Mouse (Mus musculus) stomach, postnatal 0 days (tissue): ENCODE results near the gene Cox4i1. TPM values are rescaled to one million over a fixed set of nuclear protein-coding genes. Genes with fewer than 3 reads are reported as not detected.

ENCODE experiments used
- ATAC-seq: fragments of 200-750 bp; cut with Nextera tagmentation; 2 replicates; pipeline ENCODE4 v1.8.0; 2017; ENCODE audit not compliant: low FRiP score, low TSS enrichment
- DNase-seq: peaks from one replicate; pipeline ENCODE4 v3.0.0-alpha.2; 2016; ENCODE audit warnings: low spot score
- H3K27ac ChIP-seq: fragments of 300-500 bp; sonication (generic); replicated peaks from 2 replicates; pipeline ENCODE4 v1.5.1; 2014; ENCODE audit warnings: mild to moderate bottlenecking, control low read depth
- H3K27me3 ChIP-seq: fragments of 300-500 bp; sonication (generic); 2 replicates; pipeline ENCODE4 v1.6.1; 2014; ENCODE audit warnings: low read length; ENCODE audit not compliant: control insufficient read depth, insufficient read depth
- H3K36me3 ChIP-seq: fragments of 300-500 bp; sonication (generic); 2 replicates; pipeline ENCODE4 v1.6.1; 2014; ENCODE audit warnings: low read length, mixed read lengths; ENCODE audit not compliant: control insufficient read depth, insufficient read depth
- H3K4me1 ChIP-seq: fragments of 300-500 bp; sonication (generic); replicated peaks from 2 replicates; pipeline ENCODE4 v1.6.1; 2014; ENCODE audit warnings: antibody characterized with exemption; ENCODE audit not compliant: control insufficient read depth, insufficient read depth
- H3K4me2 ChIP-seq: fragments of 300-500 bp; sonication (generic); replicated peaks from 2 replicates; pipeline ENCODE4 v1.6.1; 2014; ENCODE audit warnings: low read depth, mild to moderate bottlenecking, control low read depth, moderate library complexity
- H3K4me3 ChIP-seq: fragments of 300-500 bp; sonication (generic); 2 replicates; pipeline ENCODE4 v1.5.1; 2014; ENCODE audit warnings: low read depth, low read length, control low read depth
- H3K9ac ChIP-seq: fragments of 300-500 bp; sonication (generic); 2 replicates; pipeline ENCODE4 v1.6.1; 2014; ENCODE audit warnings: mild to moderate bottlenecking, low read length, control low read depth, mixed read lengths
- H3K9me3 ChIP-seq: fragments of 300-500 bp; sonication (generic); 2 replicates; pipeline ENCODE4 v1.6.1; 2016; ENCODE audit warnings: low read length; ENCODE audit not compliant: control insufficient read depth
- CTCF ChIP-seq: IDR thresholded peaks from 2 replicates; pipeline ENCODE4 v1.5.1; 2016; ENCODE audit warnings: antibody characterized with exemption, low read depth, mild to moderate bottlenecking, moderate library complexity
- EP300 ChIP-seq: optimal IDR thresholded peaks from 2 replicates; pipeline ENCODE3; 2016; ENCODE audit warnings: antibody characterized with exemption
- WGBS: fragments of 180-500 bp; shearing (Covaris S2); extraction: QIAGEN DNeasy Blood & Tissue Kit; methylation state at CpG from one replicate; pipeline ENCODE4 v1.1.7; 2014; 5-methylcytosine and 5-hydroxymethylcytosine counted together
- polyA plus RNA-seq: library from polyadenylated mRNA; unstranded; fragments of >200 nt; fragmentation: Nextera tagmentation; extraction: Ambion mirVana; gene quantifications from 2 replicates; pipeline ENCODE4 v1.2.1, GENCODE M21; 2015

Cox4i1 gene
- polyA plus RNA-seq, 1 experiment from 2014 or later, result 1,419 TPM

- peaks cover 9% of the 10 kb centered on the region for H3K4me1 ChIP-seq
- no peak overlapping the region for H3K4me3 ChIP-seq
- H3K27ac ChIP-seq, result peak overlapping the region; percentile 61
- H3K36me3 ChIP-seq, result no peaks in the 10 kb centered on the region
- no peaks in the 10 kb centered on the region for H3K9me3 ChIP-seq
- H3K27me3 ChIP-seq, result no peaks in the 10 kb centered on the region
- H3K4me2 ChIP-seq, result no peak overlapping the region
- no peak for TF ChIP-seq CTCF
- TF ChIP-seq EP300, result no peak
- no peak overlapping the region for H3K9ac ChIP-seq
- WGBS, result 83% methylated on average over 8 of the region's 8 CpGs
- no peak for ATAC-seq
- DNase-seq, result no peak
These were observed 17.6 kb downstream of the Cox4i1 start for GRCm38 (mm10) chr8:120685591-120685990.

- H3K27ac ChIP-seq, result no peak overlapping the region
- no peak overlapping the region for H3K4me2 ChIP-seq
- ATAC-seq (no peak), DNase-seq (no peak)
- TF ChIP-seq EP300 (no peak), CTCF (no peak)
- no peaks in the 10 kb centered on the region for H3K27me3 ChIP-seq
- no peak overlapping the region for H3K4me3 ChIP-seq
- no peaks in the 10 kb centered on the region for H3K36me3 ChIP-seq
- H3K4me1 ChIP-seq, result peaks cover 9% of the 10 kb centered on the region
- no peak overlapping the region for H3K9ac ChIP-seq
- H3K9me3 ChIP-seq, result no peaks in the 10 kb centered on the region
- WGBS, result 82% methylated on average over 13 of the region's 13 CpGs
These were observed 18.0 kb downstream of the Cox4i1 start for GRCm38 (mm10) chr8:120686051-120686450.

GRCm38 (mm10) chr8:120686576-120686975 is 18.6 kb downstream of the Cox4i1 start:
- Histone ChIP-seq H3K9me3 (no peaks in the 10 kb centered on the region), H3K4me2 (no peak overlapping the region), H3K4me3 (no peak overlapping the region), H3K9ac (no peak overlapping the region), H3K4me1 (peaks cover 9% of the 10 kb centered on the region), H3K27me3 (no peaks in the 10 kb centered on the region), H3K36me3 (no peaks in the 10 kb centered on the region), H3K27ac (no peak overlapping the region)
- no peak for TF ChIP-seq EP300
- no peak for TF ChIP-seq CTCF
- WGBS, result 78% methylated on average over 5 of the region's 5 CpGs
- ATAC-seq (no peak), DNase-seq (no peak)

GRCm38 (mm10) chr8:120687786-120688185 is 19.8 kb downstream of the Cox4i1 start:
- Histone ChIP-seq H3K27ac (no peak overlapping the region), H3K4me1 (peaks cover 9% of the 10 kb centered on the region), H3K4me3 (no peak overlapping the region), H3K36me3 (no peaks in the 10 kb centered on the region), H3K4me2 (no peak overlapping the region), H3K9me3 (no peaks in the 10 kb centered on the region), H3K9ac (no peak overlapping the region), H3K27me3 (no peaks in the 10 kb centered on the region)
- TF ChIP-seq CTCF (no peak), EP300 (no peak)
- DNase-seq (no peak), ATAC-seq (no peak)
- WGBS, result 57% methylated on average over 8 of the region's 8 CpGs

- DNase-seq (no peak), ATAC-seq (no peak)
- Histone ChIP-seq H3K4me1 (peaks cover 9% of the 10 kb centered on the region), H3K9me3 (no peaks in the 10 kb centered on the region), H3K4me3 (no peak overlapping the region), H3K4me2 (no peak overlapping the region), H3K27ac (no peak overlapping the region), H3K27me3 (no peaks in the 10 kb centered on the region), H3K9ac (no peak overlapping the region), H3K36me3 (no peaks in the 10 kb centered on the region)
- TF ChIP-seq CTCF (no peak), EP300 (no peak)
- 89% methylated on average over 7 of the region's 7 CpGs for WGBS
These were observed 20.5 kb downstream of the Cox4i1 start for GRCm38 (mm10) chr8:120688511-120688910.

- Histone ChIP-seq H3K27ac (no peak overlapping the region), H3K9ac (no peak overlapping the region), H3K9me3 (no peaks in the 10 kb centered on the region), H3K27me3 (no peaks in the 10 kb centered on the region), H3K4me2 (no peak overlapping the region), H3K4me3 (no peak overlapping the region), H3K36me3 (no peaks in the 10 kb centered on the region), H3K4me1 (0 out of 2 replicates have a peak, but pooled peaks cover 4% of the 10 kb centered on the region)
- DNase-seq, result no peak
- TF ChIP-seq EP300, result no peak
- TF ChIP-seq CTCF, result no peak
- ATAC-seq, result no peak
- 63% methylated on average over 4 of the region's 4 CpGs for WGBS
These were observed 24.9 kb downstream of the Cox4i1 start for GRCm38 (mm10) chr8:120692934-120693333.
